Mouse (Mus musculus) thymus, adult 2 months (tissue): ENCODE results near the gene Rtp4. TPM values are rescaled to one million over a fixed set of nuclear protein-coding genes. Genes with fewer than 3 reads are reported as not detected.

Experiments used
- DNase-seq: peaks from one replicate; pipeline ENCODE4 v3.0.0; 2021
- H3K27ac ChIP-seq: fragments of 200-500 bp; 2 replicates; pipeline ENCODE4 v1.5.1; 2012; ENCODE audit warnings: low read length, control low read depth; ENCODE audit not compliant: control insufficient read depth, insufficient read depth
- H3K27me3 ChIP-seq: fragments of 200-500 bp; 2 replicates; pipeline ENCODE4 v1.6.1; 2012; ENCODE audit warnings: mild to moderate bottlenecking, low read length, moderate library complexity, mixed read lengths; ENCODE audit not compliant: control insufficient read depth, insufficient read depth
- H3K36me3 ChIP-seq: fragments of 200-500 bp; 2 replicates; pipeline ENCODE4 v1.6.1; 2012; ENCODE audit warnings: mild to moderate bottlenecking, low read length, moderate library complexity; ENCODE audit not compliant: control insufficient read depth, insufficient read depth
- H3K4me1 ChIP-seq: fragments of 200-500 bp; replicated peaks from 2 replicates; pipeline ENCODE4 v1.6.1; 2012; ENCODE audit warnings: low read length; ENCODE audit not compliant: control insufficient read depth, insufficient read depth
- H3K4me3 ChIP-seq: fragments of 200-500 bp; 2 replicates; pipeline ENCODE4 v1.5.1; 2012; ENCODE audit warnings: mild to moderate bottlenecking, low read length, control low read depth, moderate library complexity; ENCODE audit not compliant: control insufficient read depth, insufficient read depth
- CTCF ChIP-seq: fragments of 200-500 bp; IDR thresholded peaks from 2 replicates; pipeline ENCODE4 v1.5.1; 2012; ENCODE audit warnings: mild to moderate bottlenecking, control low read depth, low read length, moderate library complexity, borderline replicate concordance; ENCODE audit not compliant: control insufficient read depth, poor library complexity, insufficient read depth; ENCODE audit errors: extremely low read depth
- POLR2A ChIP-seq: fragments of 200-500 bp; IDR thresholded peaks from 2 replicates; pipeline ENCODE4 v1.6.1; 2012; ENCODE audit warnings: mild to moderate bottlenecking, low read length, control low read depth, moderate library complexity; ENCODE audit not compliant: control insufficient read depth, poor library complexity, insufficient read depth; ENCODE audit errors: extremely low read depth
- WGBS: fragments of 180-500 bp; shearing (Covaris S2); methylation state at CpG from one replicate; pipeline ENCODE4 v1.1.7; 2018; 5-methylcytosine and 5-hydroxymethylcytosine counted together
- polyA plus RNA-seq: library from polyadenylated mRNA; depleted of rRNA; stranded (reverse); fragments of >200 nt; gene quantifications from 2 replicates; pipeline ENCODE4 v1.2.3, GENCODE M21; 2012; rRNA removed

The Rtp4 gene
- polyA plus RNA-seq, 1 experiment = 39.1 TPM

GRCm38 (mm10) chr16:23624205-23624604, 104.1 kb downstream of the Rtp4 start:
- Histone ChIP-seq H3K4me3 (no peak overlapping the region), H3K27me3 (no peaks in the 10 kb centered on the region), H3K4me1 (no peaks in the 10 kb centered on the region), H3K36me3 (no peaks in the 10 kb centered on the region), H3K27ac (no peak overlapping the region)
- no peak for DNase-seq
- TF ChIP-seq POLR2A (no peak), CTCF (no peak)
- WGBS = 92% methylated on average over 4 of the region's 4 CpGs

GRCm38 (mm10) chr16:23631531-23631930, 111.4 kb downstream of the Rtp4 start:
- 88% methylated on average over 2 of the region's 2 CpGs for WGBS
- Histone ChIP-seq H3K27ac (no peak overlapping the region), H3K4me1 (no peaks in the 10 kb centered on the region), H3K4me3 (no peak overlapping the region), H3K27me3 (no peaks in the 10 kb centered on the region), H3K36me3 (no peaks in the 10 kb centered on the region)
- DNase-seq = no peak
- TF ChIP-seq POLR2A (no peak), CTCF (no peak)

GRCm38 (mm10) chr16:23632681-23633080, 112.6 kb downstream of the Rtp4 start:
- DNase-seq = peak; percentile 23
- WGBS = 93% methylated on average over 2 of the region's 2 CpGs
- TF ChIP-seq POLR2A (no peak), CTCF (no peak)

GRCm38 (mm10) chr16:23653028-23653427, 132.9 kb downstream of the Rtp4 start:
- TF ChIP-seq POLR2A = no peak
- no peak overlapping the region for H3K27ac ChIP-seq
- WGBS = 96% methylated on average over 5 of the region's 5 CpGs
- no peaks in the 10 kb centered on the region for H3K36me3 ChIP-seq
- H3K4me1 ChIP-seq = no peaks in the 10 kb centered on the region
- H3K4me3 ChIP-seq = no peak overlapping the region
- H3K27me3 ChIP-seq = no peaks in the 10 kb centered on the region
- DNase-seq = no peak

More at GRCm38 (mm10) chr16:23632681-23633080, 112.6 kb downstream of the Rtp4 start:
- Histone ChIP-seq H3K27me3 (no peaks in the 10 kb centered on the region), H3K4me3 (no peak overlapping the region), H3K36me3 (no peaks in the 10 kb centered on the region), H3K27ac (no peak overlapping the region), H3K4me1 (no peaks in the 10 kb centered on the region)

- Histone ChIP-seq H3K27me3 (no peaks in the 10 kb centered on the region), H3K36me3 (no peaks in the 10 kb centered on the region), H3K4me3 (no peak overlapping the region), H3K27ac (no peak overlapping the region), H3K4me1 (no peaks in the 10 kb centered on the region)
- 78% methylated on average over 4 of the region's 4 CpGs for WGBS
- no peak for TF ChIP-seq CTCF
- TF ChIP-seq POLR2A = no peak
- no peak for DNase-seq
Observed at GRCm38 (mm10) chr16:23653479-23653878, 133.4 kb downstream of the Rtp4 start.

- Histone ChIP-seq H3K27ac (no peak overlapping the region), H3K4me3 (no peak overlapping the region), H3K4me1 (no peaks in the 10 kb centered on the region), H3K27me3 (no peaks in the 10 kb centered on the region), H3K36me3 (no peaks in the 10 kb centered on the region)
- 93% methylated on average over 13 of the region's 13 CpGs for whole genome bisulfite sequencing
- DNase-seq = no peak
- no peak for TF ChIP-seq CTCF
- TF ChIP-seq POLR2A = no peak
Observed at GRCm38 (mm10) chr16:23659597-23660531, 139.8 kb downstream of the Rtp4 start.

Other genes with a start within 250 kb of the Rtp4 start
- 0.04 and 0.05 TPM in 2 replicates for gene Rtp1, start 91.2 kb upstream of the Rtp4 start, polyA plus RNA-seq
- gene Masp1, start 524 bp downstream of the Rtp4 start, polyA plus RNA-seq = 0.80 and 0.85 TPM in 2 replicates